Mouse (Mus musculus) MEL-GATA-1-ER (cell line): ENCODE measurements around the gene Tpcn2.

Experiments used
- DNase-seq: peaks from one replicate; pipeline ENCODE4 v3.0.0-alpha.2; 2012; ENCODE audit warnings: low read depth; ENCODE audit errors: extremely low read depth

Gene Tpcn2

DNA sequence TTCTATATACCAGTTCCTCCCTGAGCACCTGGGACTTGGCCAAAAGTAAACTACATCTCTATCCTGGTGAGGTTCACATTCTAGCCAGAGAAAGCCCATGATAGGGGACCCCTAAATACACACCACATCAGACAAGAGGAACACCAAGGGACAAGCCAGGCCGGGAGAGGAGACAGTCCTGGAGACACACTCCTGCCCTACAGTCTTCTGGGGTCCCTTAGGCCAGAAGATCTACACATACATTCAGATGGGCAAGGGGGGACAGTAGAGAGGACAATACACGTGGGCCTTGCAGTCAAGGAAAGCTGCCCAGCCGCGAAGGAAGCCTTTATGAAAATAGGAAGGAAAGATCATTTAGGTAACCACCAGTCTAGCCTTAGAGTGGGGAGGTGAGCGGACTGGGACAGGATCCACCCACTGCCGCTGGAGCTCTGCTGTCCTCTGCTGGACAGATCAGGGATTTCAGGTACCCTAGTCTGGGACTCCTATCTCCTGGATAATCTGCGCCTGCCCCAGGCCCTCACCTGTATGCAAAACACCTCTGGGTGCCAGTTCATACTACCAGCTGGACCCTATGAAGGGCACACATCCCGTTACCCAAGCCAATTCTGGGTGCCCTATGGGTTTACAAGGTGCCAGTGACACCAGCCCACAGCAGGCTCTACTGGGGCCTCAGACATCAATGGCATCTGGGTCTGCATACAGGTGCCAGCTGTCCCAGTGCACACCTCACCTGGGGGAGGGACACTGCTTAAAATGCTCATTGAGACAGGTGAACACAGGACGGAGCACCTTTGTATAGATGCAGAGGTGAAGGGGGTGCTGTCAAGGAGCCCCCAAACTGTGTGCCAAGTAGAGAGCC, 40.7 kb downstream of the Tpcn2 start:
- no peak for DNase-seq

DNA sequence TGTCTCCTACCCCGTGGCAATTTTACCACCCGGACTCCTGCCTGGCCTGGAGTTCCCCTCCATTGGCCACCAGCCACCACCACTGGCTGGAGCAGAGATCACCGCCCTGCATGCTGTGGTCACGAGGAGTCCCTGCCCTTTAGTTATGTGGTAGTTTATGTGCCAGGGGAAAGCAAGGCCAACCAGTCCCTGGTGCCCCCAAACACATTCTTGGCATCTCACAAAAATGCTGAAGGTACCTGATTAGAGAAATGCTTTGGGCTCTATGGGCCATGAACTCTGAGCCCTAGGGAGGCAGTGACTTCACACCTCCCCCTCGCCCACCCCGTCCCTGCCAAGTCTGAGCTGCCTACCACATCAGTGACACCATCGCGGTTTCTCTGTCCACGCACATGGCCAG, 41.8 kb downstream of the Tpcn2 start:
- no peak for DNase-seq

DNA sequence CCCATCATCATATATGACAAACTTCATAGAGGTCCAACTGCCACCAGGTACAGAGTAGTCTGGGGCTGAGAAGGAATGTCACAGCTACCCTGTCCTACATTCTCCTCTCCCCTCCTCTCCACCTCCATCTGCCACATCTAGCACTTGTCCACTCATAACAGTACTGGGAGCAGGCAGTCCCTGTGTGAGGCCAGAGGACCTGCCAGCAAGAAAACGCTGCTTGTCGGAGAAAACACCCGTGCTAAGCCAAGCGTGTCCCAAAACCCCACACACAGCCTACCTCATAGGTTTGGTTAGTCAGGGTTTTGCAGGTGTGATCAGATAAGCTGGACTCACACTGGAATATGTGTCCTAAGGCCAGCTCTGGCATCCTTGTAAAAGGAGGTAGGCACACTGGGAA, 42.9 kb downstream of the Tpcn2 start:
- DNase-seq = no peak

DNA sequence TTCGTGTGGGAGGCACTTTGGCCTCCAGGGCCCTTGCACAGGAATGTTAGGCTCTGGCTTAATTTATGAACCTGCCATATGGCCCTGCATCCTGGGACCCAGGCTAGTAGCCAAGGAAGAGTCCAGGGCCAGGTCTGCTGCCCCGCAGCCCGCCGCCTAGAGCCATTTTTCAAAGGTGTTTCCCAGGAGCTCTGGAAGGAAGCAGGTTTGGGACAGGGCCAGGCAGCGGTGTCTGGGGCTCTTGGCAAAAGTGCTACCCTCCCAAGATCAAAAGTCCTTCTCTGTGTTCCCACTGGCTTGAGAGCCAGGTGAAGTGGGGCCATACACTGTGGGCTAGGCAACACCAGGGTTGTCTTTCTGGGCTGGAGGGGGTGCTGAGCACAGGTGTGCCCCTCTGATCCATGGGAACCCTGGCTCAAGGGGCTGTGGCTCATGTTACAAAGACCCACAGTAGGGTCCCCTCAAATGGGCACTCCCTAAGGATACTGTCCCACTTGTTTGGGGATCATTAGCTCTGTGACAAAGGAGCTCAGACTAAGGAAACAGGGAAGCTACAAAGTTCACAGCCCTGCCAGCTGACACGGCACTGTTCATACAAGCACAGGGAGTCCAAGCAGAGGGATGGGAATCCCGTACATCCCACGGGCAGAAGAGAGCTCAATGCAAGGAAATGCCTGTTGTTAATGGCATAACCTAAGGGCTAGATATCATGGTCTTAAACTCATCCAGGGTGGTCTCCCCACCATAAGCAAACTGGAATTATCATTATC, 43.9 kb downstream of the Tpcn2 start:
- DNase-seq = no peak

DNA sequence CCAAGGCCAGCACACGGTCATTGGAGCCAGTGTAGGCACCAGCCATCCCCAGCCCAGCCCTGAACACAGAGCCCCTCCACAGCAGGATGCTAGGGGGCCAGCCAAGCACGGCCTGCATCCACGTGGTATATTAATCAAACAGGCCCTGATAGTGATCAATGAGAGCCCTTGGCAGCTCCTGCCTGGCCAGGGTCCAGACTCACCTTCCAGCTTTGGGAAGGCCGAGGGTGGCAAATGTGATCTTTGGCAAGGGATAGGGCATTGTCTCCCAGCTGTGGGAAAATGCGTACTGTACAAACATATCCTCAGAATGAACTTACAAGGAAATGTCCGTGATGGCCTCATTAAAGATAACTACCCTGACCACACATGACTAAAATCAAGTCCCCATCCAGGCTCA, 44.7 kb downstream of the Tpcn2 start:
- no peak for DNase-seq

DNA sequence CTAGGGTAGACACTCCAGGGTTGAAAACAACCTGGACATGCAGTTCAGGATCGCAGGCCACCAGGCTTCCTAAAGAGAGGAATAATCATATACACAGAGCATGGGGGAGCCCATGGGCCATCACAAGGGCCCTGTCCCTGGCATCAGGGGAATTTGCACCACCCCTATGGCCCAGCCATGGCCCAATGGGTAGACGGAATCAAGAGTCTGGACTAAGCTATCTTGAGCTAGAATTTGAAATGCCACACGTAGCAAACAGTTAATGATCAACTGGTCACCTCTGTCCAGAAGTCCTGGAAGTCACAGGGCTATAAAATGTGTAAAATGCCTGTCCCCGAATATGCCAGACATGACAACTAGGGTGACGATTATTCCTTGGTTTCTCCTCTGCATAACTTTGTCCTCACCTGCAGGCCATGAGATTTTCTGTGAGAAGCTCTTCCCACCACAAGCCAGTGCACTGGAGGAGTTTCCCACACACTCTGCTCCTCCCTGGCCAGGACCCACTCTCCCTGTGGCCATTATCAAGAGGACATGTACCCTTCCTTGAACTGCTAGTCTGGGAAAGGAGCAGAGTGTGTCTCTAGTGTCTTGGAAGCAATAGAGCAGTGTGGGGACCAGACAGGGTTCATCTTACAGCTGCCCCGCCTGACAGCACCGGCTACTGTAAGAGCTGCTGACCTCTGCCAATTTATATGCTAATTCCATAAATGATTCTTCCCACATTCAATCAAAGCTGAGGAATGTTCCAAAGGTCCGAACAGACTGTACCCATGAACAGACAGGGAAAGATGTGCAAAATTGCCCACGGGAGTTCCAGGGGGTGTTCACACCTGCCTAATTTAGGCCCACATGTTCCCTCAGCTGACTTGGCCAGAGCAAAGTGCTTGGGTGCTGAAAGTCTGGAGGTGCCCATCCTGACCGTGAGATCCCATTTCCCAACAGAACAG, 48.7 kb downstream of the Tpcn2 start:
- DNase-seq = no peak

DNA sequence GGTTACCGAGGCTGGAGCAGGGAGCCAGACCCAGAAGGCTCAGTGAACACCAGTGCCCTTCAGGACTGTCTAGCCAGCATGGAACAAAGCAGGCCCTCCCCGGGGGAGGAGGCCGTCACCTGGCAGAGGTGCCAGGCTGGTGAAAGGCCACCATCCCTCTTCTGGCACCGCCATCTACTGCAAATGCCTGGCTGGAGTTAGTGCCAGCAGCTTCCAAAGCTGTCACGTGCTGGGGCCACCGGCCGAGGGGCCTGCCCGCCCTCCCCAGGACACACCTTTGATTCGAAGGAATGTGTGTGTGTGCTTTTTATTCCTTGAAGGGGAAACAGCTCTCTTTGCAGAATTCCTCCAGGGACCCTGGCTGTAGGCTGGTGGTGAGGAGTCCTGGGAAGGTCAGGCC, 52.2 kb downstream of the Tpcn2 start:
- DNase-seq = no peak

DNA sequence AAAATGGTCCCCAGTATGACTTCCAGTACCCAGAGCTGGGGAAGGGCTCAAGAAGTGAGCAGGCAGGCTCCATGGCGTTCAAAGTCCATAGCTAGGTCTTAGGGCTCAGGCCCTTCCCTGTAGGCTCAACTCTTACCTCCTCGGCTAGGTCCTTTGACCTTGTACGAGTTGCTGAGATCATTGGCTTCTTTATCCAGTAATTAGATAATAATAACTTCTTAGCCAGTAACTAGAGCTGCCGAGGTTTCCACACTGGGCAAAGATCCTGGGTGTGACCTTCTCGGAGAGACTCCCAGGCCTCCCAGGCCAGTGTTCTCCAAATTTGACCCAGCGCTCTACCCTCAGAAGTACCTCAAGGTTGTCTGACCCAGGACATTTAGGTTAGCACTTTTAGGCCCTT, 57.2 kb downstream of the Tpcn2 start:
- no peak for DNase-seq

DNA sequence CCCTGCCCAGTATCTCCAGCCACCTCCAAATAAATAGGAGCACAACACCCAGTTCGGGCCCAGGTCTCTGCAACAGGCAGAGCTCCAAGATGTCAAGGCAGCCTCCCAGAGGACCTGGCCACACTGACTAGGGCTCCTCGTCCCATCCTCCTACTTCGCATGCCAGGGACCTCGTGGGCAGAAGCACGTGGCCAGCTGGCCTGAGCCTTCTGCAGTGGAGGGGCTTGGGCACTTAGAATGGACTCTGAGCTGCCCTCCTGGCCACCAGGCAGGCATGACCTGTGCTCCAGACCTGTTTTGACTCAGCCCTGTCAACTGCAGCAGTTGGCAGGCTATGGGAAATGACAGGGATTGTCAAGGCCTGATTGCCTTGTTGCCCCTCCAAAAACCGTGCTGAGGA, 58.2 kb downstream of the Tpcn2 start:
- no peak for DNase-seq

DNA sequence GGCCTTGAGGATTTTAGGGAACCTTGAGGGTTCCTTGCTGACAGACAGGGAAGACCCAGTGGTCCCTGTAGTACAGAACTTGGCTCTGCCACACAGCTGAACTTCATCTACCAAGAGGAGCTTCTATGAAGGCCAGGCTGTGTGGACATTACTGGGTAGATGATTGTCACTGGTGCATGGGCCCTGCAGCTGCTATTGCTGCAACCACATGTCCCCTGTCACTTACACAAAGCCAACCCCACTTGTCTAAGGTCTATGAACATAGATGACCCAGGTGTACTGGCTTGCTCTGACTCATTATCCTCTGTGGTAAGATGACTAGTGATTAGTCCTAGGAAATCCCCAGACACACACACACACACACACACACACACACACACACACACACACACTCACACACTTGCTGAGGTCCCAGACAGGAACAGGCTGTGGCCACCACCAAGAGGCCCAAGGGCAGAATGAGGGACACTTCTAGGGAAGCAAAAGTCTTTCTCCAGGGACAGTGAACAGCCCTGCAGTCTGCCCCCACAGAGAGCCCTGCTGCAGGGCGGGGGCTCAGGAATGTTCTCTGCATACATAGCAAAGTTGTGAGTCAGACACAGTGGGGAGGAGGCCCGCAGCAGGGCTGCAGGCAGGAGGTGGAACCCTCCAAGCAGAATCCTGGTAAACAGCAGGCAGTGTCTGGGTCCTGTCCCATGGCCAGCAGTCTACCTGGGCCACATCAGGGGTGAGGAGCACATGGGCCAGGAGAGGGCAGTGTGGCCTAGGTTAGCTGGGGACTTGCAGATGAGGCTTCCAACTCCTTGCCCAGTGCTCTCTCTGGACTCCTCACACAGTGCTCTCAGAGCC, 61.7 kb downstream of the Tpcn2 start:
- DNase-seq = no peak

DNA sequence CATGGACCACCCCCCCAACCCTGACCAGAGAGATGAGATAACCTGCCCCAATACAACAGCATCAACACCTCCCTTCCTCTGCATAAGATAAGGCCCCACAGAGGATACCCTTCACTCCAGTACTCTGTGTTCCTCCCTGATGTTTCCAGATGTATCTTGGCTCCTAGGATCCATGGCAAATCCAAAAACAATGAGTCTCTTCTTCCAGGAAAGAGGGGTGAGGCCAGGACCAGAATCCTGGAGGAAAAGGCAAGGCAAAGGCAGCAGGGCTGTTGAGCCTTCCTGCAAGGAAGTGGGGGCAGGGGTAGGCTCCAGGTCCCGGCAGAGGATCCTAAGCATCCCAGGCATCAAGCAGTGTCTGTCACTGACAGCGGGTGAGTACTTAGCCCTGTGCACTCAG, 62.5 kb downstream of the Tpcn2 start:
- DNase-seq = no peak

DNA sequence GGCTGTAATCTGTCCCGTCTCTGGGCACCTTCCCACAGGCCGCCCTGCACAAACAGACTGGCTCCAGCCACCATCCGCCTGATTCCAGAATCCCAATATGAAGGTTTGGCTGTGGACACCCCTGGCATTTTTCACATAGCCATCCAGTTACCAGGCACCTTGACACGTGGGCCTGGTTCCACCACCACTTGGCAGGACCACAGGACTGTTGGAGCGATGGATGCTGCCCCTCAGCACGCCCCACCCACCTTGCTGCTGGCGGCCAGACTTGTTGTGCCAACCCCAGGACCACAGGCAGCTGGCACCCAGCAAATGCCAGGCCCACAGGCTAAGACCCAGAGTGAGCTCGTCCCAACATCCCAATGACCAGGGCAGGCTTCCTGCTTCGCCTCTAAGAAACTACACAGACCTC, 64.4 kb downstream of the Tpcn2 start:
- no peak for DNase-seq

DNA sequence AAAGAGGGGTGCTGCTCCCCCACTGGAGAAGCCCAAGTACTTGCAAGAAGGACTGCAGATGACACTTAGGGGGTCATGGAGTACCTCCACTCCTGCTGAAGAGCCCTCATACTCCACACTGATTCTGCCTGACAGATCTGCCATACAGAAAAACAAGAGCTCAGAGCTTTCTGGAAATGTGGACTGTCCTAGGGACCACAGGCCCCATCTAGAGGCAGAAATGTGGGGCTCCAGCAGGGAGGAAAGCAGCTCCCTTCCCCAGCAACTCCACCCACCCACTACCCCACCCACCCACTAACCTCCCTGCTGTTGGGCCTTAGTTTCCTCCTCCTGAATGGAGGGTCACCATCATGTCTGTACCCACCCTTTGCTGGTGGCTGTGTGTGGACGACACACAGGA, 67.2 kb downstream of the Tpcn2 start:
- no peak for DNase-seq

DNA sequence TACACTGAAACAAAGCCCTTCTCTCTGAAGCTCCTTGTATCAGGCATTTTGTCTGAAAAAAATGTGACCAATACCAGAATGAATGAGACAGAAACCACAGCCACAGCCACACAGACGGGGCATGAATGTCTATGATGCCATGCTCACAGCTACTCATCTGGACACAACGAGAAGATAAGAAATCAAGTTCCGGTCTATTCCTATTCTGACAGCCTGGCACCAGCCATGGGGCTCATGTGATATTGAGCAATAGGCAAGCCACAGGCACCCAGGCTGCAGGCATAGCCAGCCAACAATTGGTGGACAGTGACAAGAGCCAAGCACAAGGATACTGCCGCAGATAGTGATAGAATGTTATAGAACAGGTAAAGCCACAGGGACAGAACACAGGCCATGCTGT, 68.3 kb downstream of the Tpcn2 start:
- no peak for DNase-seq

DNA sequence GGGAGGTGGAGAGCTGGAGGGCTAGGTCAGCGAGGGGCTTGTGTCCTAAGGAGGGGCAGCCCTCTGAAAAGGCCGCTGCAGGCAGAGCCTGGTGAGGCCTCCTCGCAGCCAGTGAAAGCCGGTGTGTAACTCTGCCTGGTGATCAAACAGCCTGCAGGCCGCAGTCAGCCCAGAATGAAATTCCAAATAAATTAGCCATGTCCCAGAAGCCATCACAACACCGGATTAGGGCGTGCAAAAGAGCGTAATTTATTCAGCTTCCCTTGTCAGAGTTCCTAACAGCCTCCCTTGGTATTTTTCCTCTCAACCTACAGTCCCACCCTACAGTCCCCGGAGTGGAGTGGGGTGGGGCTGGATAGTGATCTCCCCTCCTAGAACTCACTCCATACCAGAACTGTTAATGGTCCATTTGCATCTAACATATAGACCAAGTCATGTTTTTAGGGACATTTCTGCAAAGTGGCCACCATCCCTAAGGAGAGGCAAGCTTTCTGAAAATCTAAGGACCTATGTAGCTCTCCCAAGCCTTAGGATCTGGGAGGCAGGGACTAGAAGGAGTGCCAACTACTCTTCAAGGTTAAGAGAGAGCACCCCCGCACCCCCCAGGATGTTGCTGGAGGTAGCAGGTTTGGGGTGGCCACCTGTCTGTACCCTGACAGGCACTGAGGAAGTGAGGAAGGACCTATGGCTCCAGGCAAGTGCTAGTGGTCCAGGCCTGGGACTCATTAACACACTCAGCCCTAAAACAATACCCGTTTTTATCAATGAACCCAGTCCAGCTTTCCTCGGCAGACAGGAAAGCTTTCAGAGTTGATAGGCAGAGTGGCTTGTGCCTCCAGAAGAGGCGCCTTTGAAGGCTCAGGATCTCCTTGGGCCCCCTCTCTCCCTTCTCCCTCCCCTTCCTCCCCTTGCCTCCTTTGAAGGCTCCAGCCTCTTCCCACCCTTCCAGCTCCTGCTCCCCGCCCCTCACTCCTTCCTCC, 71.8 kb downstream of the Tpcn2 start:
- DNase-seq = no peak

DNA sequence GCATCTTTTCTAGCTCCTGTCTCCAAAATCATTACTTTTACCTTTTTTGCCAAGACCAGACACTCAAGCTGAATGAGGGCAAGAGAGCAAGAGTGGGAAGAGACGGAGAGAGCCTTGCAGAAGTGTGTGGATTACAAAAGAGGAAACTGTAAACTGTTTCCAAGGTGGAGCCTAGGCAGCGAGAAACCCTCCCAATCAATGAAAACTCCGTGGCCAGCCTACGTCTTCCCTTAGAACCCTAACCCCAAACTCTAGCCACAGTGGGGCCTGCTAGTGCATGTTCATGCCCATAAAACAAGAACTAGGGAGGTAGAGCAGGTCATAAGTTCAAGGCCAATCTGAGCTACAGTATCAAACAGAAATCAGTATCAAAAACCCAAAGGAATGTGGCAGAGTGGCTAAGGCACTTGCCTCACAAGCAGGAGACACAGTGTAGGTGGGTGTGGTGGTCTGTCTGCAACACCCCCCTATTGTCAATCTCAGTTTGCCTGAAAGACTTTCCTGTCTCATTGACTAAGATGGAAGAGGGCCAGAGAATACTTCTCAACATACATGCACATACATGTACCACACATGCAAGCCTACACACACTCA, 73.2 kb downstream of the Tpcn2 start:
- no peak for DNase-seq

DNA sequence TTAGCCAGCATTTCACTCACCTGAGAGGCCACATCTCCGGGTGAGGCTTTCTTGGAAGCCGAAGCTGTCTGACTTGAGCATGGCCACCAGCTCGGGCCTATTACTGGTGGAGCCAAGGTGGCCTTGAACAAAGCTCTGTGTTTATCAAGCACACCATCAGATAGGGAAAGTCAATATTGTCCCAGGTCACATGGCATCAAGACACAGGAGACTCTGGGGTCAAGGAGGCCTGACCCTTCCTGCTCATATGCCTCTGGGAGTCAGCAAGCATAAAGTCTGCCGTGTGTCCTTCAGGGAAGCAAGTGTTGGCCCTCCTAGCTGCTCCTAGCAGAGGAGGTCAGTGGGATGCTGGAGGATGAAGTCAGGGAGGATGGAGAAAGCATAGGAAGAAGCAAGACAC, 75.8 kb downstream of the Tpcn2 start, which contains the start of gene 1810010D01Rik:
Gene 1810010D01Rik, minus strand, starts transcription at position 114 of the 400 bp plus-strand sequence.
- no peak for DNase-seq

DNA sequence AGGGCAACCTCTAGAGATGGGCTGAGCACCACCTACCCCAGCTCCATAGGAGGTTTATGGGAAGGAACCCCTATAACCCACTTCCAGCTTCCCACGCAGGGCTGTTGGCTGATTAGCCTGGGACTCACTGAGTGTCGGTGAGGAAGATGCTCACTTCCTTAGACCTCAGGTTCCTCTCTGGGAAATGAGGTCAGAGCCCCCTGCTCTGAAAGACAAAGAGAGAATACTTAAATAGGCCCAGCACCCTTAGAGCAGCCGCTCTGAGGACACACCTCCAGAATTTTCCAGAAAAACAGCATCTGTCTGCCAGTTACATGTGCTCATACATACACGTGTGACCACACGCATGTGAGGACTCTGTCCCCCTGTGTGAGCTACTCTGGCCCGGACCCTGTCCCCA, 77.0 kb downstream of the Tpcn2 start:
- no peak for DNase-seq

DNA sequence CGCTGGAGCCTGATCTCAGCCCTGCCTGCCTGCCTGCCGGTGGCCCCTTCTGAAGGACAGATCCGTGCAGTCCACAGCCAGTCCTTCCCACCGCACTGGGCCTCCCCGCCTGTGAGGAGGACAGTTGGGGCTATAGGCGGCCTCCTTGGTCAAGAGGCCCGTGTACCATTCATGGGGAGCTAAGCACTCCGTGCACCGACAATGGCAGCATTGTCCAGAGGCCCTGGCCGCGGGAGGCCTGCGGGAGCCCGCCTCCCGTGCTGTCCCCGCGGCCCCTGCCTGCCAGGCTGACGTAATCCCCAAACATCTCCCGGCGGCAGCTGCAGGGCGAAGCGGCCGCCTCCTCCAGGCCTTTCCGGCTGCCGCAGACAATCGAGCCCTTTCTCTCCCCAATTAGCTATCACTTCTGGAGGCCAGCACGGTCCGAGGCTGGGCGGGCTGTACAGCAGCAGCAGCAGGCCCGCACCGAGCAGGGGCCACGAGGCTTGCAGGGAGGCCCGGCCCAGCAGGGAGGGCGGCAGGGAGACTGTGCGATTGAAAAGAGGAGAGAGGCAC, 77.7 kb downstream of the Tpcn2 start:
- DNase-seq = no peak
